ENCODE assay signal across 8 mouse cellular contexts in genomic region chr2:128863777-128864331, GRCm38 (mm10). TPM values are rescaled to one million over a fixed set of nuclear protein-coding genes. Genes with fewer than 3 reads are reported as not detected.
DNase-seq lines count a peak whose midpoint lies in the region; ATAC-seq and TF ChIP-seq lines count a peak whose summit lies in the region.

No protein-coding gene starts in this region.

- WGBS in hindbrain, embryonic 11.5 days = under 1% methylated on average over 38 of the region's 38 CpGs
- 2% methylated on average over 38 of the region's 38 CpGs for WGBS in small intestine, adult 2 months

- no peaks in the 10 kb centered on the region for H3K9me3 ChIP-seq in hindbrain, embryonic 11.5 days (ENCODE audit: control insufficient read depth, low read length)

- TF ChIP-seq POLR2A in small intestine, adult 2 months (IDR thresholded peaks at IDR 0.05; ENCODE audit: low read depth, low read length) = no peak

- H3K27ac ChIP-seq in hindbrain, embryonic 11.5 days (ENCODE audit: low read depth, low read length) = no peak overlapping the region
- H3K27ac ChIP-seq in small intestine, adult 2 months (ENCODE audit: insufficient read depth, low read depth, low read length) = no peak overlapping the region

- H3K4me2 ChIP-seq in hindbrain, embryonic 11.5 days (replicated peaks; ENCODE audit: low read depth, low read length) = peak overlapping the region; percentile 83

- H3K27me3 ChIP-seq in hindbrain, embryonic 11.5 days (ENCODE audit: control insufficient read depth, insufficient read depth, low read length) = peaks cover 2% of the 10 kb centered on the region; the same call in 1 of the 2 replicates
- H3K27me3 ChIP-seq in small intestine, adult 2 months (ENCODE audit: control insufficient read depth, insufficient read depth, low read length) = peaks cover 9% of the 10 kb centered on the region

- peak overlapping the region; percentile 46 for H3K9ac ChIP-seq in hindbrain, embryonic 11.5 days (ENCODE audit: low read depth, low read length)

- no peak for TF ChIP-seq CTCF in small intestine, adult 2 months (IDR thresholded peaks at IDR 0.05; ENCODE audit: extremely low read depth, insufficient read length, insufficient replicate concordance, low read depth, low read length)

- peak; percentile 82 for DNase-seq in adrenal gland, adult 2 months
- DNase-seq in cerebellum, postnatal 10 days = peak; percentile 60 to 70
- peak; percentile 16 to 28 for DNase-seq in frontal cortex, postnatal 36 days (ENCODE audit: low spot score in 2 of 2)
- DNase-seq in hindbrain, embryonic 11.5 days (ENCODE audit: low spot score) = peak; percentile 67
- DNase-seq in left cerebral cortex, postnatal 25 days (ENCODE audit: low spot score in 2 of 2) = peak; percentile 35 to 47
- DNase-seq in mesoderm, embryonic 11.5 days (ENCODE audit: low read depth, low spot score) = peak; percentile 68

- intact Hi-C loops in left cerebral cortex, postnatal 25 days (cut with DNase I) = loop anchor here (10.0 kb wide), 1 partner anchor 241 kb away; the partner anchor contains the start of gene Polr1b

- no peaks in the 10 kb centered on the region for H3K36me3 ChIP-seq in hindbrain, embryonic 11.5 days (ENCODE audit: control insufficient read depth, insufficient read depth, low read length)
- H3K36me3 ChIP-seq in small intestine, adult 2 months (ENCODE audit: control insufficient read depth, insufficient read depth, low read length) = no peaks in the 10 kb centered on the region

- ATAC-seq in hindbrain, embryonic 11.5 days (ENCODE audit: low FRiP score) = peak; percentile 81
- no peak for ATAC-seq in CD4-positive, CD25-positive, alpha-beta regulatory T cell, adult 4 months

- H3K4me3 ChIP-seq in hindbrain, embryonic 11.5 days (ENCODE audit: low read depth, low read length) = peak overlapping the region; percentile 37
- H3K4me3 ChIP-seq in small intestine, adult 2 months (ENCODE audit: low read depth, low read length) = peak overlapping the region; percentile 55

- H3K4me1 ChIP-seq in hindbrain, embryonic 11.5 days (replicated peaks; ENCODE audit: control insufficient read depth, insufficient read depth, low read length) = no peaks in the 10 kb centered on the region
- no peaks in the 10 kb centered on the region for H3K4me1 ChIP-seq in small intestine, adult 2 months (ENCODE audit: control insufficient read depth, insufficient read depth, insufficient read length, low read length)

RNA-seq across cellular contexts. Expression of gene Fbln7, which starts 1.1 kb away (rescaled TPM):
- total RNA-seq in adrenal gland, adult 2 months (2021) = 1 to 10 TPM; 4.6 to 7.2 TPM
- polyA plus RNA-seq in adrenal gland, adult 2 months (2012; rRNA removed) = 5.3 and 6.6 TPM in 2 replicates
- polyA plus RNA-seq in hindbrain, embryonic 11.5 days (2014; fragmentation: Nextera tagmentation; extraction: Ambion mirVana) = 2.1 TPM in 2 replicates
- total RNA-seq in left cerebral cortex, postnatal 25 days (2021) = 1 to 10 TPM; 2.2 to 2.9 TPM
- polyA plus RNA-seq in small intestine, adult 2 months (2012; rRNA removed) = 1.8 and 3.9 TPM in 2 replicates
- not detected for polyA plus RNA-seq in CD4-positive, CD25-positive, alpha-beta regulatory T cell, adult 4 months (2017; shearing (Covaris generic))

RNA-seq across cellular contexts. Expression of gene Tmem87b, which starts 45.9 kb away (rescaled TPM):
- 10 to 100 TPM; 31.6 to 34.4 TPM for total RNA-seq in adrenal gland, adult 2 months (2021)
- 10.8 and 14.0 TPM in 2 replicates for polyA plus RNA-seq in adrenal gland, adult 2 months (2012; rRNA removed)
- polyA plus RNA-seq in hindbrain, embryonic 11.5 days (2014; fragmentation: Nextera tagmentation; extraction: Ambion mirVana) = 29.9 and 33.6 TPM in 2 replicates
- total RNA-seq in left cerebral cortex, postnatal 25 days (2021) = 10 to 100 TPM; 34.9 to 35.7 TPM
- 5.7 and 12.3 TPM in 2 replicates for polyA plus RNA-seq in small intestine, adult 2 months (2012; rRNA removed)
- 10 to 100 TPM; 18.4 to 22.1 TPM for polyA plus RNA-seq in CD4-positive, CD25-positive, alpha-beta regulatory T cell, adult 4 months (2017; shearing (Covaris generic))

Comparison
In these comparisons a context has a peak if more than half of its experiments do, and no peak if none do; other contexts are left out.
1. DNase-seq: peak in every context shown above with its lines; median percentile 82 in adrenal gland, adult 2 months; 68 in mesoderm, embryonic 11.5 days; 67 in hindbrain, embryonic 11.5 days; 65 in cerebellum, postnatal 10 days; 41 in left cerebral cortex, postnatal 25 days; 22 in frontal cortex, postnatal 36 days.